Mouse (Mus musculus) gastrocnemius, postnatal 10 days (tissue): Measurements from ENCODE around the gene 1700025G04Rik. TPM values are rescaled to one million over a fixed set of nuclear protein-coding genes. Genes with fewer than 3 reads are reported as not detected.
A peak's percentile ranks its signal among the peaks of the same experiment; 100 is the strongest.

Experiments used
- DNase-seq: peaks from one replicate; pipeline ENCODE4 v3.0.0; 2021; ENCODE audit warnings: mixed read lengths
- total RNA-seq, 2 experiments: library from RNA; stranded (reverse); gene quantifications; 2 replicates each; pipeline ENCODE4 v1.2.3; 2021

1700025G04Rik gene
- total RNA-seq, 2 experiments from 2014 or later: 80.5 to 80.9 TPM

- no peak for DNase-seq
Measured at GRCm38 (mm10) chr1:151895406-151895805, 194.5 kb downstream of the 1700025G04Rik start.

DNA sequence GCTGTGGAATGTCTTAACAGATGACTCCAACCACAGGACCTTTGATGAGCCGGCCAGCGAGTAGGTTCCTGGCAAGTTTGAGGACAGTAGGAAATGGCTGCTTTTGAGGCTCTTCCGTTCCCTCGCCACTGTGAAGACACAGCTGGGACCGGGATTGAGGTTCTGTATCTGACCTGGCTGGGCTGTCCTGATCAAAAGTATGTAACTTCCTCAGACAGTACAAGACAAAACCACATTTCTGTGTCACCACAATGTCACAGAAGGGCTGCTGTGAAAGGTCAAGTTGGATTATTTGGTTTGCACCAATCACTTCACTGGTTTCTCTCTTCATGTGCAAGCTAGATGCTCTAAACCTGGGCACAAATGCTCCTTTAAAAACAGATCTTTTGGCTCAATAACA lies 195.9 kb downstream of the 1700025G04Rik start:
- no peak for DNase-seq

DNA sequence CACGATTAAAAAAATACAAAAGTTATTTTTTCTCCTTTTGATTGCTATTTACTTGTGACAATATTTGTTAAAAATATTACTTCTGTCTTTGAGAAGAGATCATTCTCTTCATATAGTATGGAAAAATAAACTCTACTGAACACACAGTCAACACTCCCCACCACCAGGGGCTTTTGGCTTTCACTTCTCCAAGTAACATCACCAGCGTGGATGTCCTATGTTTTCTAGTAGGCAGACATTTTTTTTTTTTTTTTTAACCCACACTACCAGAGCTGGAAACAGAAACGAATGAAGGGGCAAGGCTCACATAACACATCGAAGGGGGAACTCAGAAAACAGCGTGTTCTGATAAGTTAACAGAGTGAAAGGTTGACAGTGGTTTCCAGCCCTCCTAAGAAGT lies 197.9 kb downstream of the 1700025G04Rik start:
- DNase-seq: no peak

DNA sequence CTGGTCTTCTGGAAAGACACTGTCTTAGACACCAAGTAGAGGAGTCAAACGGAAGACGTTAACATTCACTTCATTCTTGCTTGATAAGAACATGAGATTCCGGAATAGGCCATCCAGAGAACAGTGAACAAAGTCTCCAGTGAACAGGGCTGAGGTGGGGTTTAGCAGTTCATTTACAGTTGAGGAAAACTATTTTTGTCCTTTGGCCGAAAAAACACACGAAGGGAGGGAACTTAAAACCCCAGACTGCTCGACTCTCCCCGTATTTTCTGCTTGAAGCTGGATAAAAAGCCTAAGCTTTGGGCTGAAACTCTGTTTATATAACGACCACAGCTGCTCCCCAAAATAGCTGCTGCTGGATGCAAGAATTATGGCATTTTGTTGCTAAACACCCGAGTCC lies 198.7 kb downstream of the 1700025G04Rik start:
- DNase-seq: no peak

GRCm38 (mm10) chr1:151890041-151890621 lies 199.8 kb downstream of the 1700025G04Rik start:
- DNase-seq: peak; percentile 29

DNA sequence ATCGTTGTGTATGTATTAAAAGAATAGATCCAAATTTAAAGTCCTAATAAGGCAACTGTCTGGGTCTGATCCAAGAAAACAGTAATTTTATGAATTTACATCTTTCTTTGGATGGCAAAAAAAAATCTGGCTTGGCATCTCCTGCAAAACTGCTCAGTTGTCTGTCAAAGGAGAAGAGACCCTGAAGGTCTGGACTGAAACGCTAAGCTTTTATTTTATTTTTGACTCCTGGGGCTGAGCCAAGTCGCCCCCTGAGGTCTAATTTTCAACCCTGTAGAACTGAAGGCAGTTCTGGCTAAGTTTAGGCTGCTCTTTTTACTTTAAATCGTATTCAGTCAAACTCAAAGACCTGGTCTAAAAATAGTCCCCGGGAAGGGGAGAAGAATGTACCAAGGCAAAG lies 202.3 kb downstream of the 1700025G04Rik start:
- no peak for DNase-seq

DNA sequence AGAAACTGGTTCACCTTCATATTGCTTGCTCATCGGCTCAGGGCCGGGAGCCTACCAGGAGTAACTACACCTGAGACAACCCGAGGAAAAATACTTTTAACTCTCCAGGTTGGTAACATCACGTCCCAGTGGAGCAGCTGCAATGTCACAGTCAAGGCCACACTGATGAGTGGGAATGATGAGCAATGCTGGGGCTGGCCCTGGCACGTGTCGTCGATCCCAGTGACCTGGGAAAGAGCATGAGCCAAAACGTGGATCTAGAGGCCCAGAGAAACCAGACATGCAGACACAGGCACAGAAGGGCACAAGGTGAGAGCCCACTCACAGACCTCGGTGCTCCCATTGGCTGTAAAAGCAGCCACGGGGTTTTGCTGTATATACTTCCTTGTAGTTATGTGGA lies 202.8 kb downstream of the 1700025G04Rik start:
- no peak for DNase-seq

- DNase-seq: no peak
Measured at GRCm38 (mm10) chr1:151886171-151886570, 203.8 kb downstream of the 1700025G04Rik start.

- DNase-seq: no peak
Measured at GRCm38 (mm10) chr1:151881253-151881652, 208.7 kb downstream of the 1700025G04Rik start.

DNA sequence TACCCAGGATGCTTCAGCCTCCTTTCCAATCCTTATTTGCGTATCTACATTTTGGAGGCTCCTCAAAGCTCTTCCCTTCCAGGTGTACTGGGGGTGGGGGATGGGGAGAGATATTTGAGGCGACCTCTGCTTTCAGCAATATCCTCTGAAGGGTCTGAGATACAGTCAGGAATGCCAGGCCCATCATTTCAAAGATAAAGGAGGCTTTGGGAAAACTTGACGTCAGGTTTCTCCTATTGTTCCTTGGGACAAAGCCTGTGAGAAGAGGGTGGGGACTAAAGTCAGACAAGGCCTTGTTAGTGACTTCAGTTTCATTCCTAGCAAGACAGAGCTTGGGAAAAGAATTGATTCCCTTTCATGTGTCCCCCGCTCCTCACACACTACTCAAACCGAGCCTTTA lies 209.2 kb downstream of the 1700025G04Rik start:
- no peak for DNase-seq

DNA sequence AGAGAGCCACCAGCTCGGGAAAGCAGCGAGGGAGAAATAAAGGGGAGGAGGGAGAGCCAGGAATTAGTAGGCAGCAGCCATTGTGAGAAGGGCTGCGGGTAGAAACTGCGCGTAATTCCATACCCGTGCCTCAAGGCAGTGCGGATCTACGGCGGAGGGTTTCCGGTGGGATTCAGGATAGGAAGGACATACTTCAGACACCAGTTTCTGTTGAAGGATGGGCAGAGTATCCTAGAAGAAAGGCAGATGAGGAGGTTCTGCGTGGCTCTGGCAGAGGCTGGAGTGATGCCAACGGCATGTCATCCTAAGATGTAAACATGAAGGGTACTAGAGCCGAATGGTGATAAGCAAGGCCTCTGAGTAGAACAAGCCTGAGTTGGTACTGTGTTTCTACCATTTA lies 210.0 kb downstream of the 1700025G04Rik start:
- DNase-seq: no peak

DNA sequence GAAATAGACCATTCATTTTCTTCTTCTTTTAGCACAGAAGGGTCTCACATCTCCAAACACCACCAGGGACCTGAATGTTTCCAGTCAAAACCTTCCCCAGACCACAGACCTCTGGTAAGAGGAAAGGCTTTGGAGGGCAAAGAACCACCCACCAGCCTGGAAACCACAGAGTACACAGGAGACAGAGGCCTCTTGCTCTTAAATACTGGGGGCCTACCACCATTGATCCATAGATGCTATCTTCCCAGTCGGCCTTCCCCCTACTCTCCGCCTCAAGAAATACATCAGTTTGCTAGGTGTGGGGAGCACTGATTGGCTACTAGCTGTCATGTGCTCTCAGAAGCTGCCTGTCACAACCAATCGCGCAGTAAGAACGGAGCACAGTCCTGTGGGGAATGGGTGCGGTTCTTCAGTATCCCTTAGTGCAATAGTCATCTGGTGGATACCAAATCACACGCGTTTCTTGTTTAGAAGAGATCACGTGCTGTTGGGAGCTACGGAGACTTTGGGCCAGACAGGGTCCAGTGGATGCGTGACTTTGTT lies 210.5 kb downstream of the 1700025G04Rik start:
- no peak for DNase-seq

GRCm38 (mm10) chr1:151878411-151878810 lies 211.5 kb downstream of the 1700025G04Rik start:
- DNase-seq: no peak

GRCm38 (mm10) chr1:151872971-151873370 lies 217.0 kb downstream of the 1700025G04Rik start:
- no peak for DNase-seq

DNA sequence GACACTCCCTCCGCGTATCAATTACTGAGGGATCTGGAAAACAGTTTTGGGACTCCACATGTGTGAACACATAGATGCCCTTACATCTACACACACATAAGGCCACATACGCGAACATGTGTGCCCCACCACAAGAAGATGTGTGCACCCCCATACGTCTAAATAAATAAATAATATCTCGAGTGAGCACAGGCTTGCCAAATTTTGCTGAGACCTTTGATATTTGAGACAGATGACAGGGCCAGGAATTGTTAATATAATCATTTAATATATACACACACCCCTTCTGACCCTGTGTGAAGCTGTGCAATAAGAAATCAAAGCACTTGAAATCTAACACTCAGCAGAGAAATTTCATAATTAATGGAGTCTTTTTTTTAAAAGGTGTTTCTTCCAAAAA lies 225.6 kb downstream of the 1700025G04Rik start:
- DNase-seq: no peak

- peak; percentile 44 for DNase-seq
Measured at GRCm38 (mm10) chr1:151863797-151864147, 226.2 kb downstream of the 1700025G04Rik start.

DNA sequence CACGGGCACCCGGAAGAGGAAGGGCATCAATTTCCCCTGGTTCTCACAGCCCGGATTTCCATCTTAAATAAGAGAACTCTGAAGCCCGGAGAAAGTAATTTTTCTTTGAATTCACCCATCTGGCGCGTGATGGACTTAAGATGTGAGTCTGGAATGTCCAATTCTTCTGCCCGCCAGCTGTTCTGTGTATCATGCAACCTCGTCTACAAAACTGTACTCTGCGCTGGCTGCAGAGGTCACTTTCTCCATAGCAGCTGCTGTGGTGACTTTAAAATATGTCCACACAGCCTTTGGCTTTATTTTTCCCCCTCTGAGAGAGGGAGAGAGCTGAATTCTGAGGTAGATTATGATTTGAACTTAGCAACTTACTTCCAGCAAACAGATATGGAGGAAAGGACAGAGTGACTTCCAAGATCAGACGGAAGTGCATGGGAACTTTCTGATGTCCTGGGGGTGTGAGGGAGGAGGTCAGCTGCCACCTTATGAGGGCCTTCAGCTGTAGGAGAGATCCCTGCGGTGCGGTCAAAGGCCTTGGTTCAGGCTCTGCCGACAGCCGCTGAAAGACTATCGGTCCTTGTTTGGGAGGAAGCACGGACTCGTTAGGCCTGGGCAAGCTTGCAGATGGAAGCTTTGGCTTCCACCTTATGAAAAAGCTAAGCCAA lies 226.7 kb downstream of the 1700025G04Rik start:
- DNase-seq: no peak

- DNase-seq: no peak
Measured at GRCm38 (mm10) chr1:151862109-151862508, 227.8 kb downstream of the 1700025G04Rik start.

DNA sequence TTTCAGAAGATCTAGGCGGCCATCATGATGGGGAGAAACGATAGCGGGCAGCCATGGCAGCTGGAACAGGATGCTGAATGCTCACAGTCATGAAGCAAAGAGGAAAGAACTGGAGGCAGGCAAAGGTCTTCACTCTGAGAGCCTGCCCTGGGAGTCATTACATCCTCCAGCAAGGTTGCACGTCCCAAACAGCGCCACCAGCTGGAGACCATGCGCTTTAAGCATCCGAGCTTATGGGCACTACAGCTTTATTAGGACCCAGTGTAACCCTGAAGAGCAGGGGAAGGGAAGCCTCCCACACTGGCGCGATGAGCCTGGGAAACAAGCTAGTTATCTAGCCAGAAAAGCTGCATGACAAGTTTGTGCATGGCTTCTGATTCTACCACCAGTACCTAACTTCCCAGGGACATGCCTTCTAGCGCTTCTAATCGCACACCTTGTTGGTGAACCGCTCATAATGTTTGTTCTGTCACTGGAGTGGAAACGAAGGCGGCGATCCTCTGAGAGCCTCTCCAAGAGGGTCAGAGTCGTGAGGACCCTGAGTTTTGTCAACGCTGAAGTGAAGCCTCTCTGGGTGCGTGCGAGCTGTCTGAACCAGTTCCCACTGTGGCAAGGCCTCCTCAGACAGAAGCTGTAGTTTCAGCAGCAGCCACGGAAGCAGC lies 228.5 kb downstream of the 1700025G04Rik start:
- DNase-seq: no peak

DNA sequence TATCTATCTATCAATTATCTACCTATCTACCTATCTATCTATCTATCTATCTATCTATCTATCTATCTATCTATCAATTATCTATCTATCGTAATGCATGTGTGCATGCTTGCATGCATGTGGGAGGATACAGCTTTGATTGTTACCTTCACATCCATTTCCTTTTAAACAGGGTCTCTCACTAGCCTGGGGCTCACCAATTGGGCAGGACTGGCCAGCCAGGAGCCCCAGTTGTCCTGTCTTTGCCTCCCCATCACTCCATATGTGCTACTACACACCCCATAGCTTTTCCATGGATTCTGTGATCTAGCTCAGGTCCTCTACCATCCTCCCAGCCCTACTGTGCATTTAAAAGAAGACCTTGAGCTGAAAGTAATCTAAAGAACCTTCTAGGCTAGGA lies 231.5 kb downstream of the 1700025G04Rik start:
- no peak for DNase-seq

- DNase-seq: no peak
Measured at GRCm38 (mm10) chr1:151855561-151855960, 234.4 kb downstream of the 1700025G04Rik start.

GRCm38 (mm10) chr1:151851976-151852375 lies 237.9 kb downstream of the 1700025G04Rik start:
- DNase-seq: no peak

GRCm38 (mm10) chr1:151851051-151851848 lies 238.7 kb downstream of the 1700025G04Rik start:
- no peak for DNase-seq
